Comparison of ENCODE assay signal across 8 mouse cellular contexts in genomic region chr1:121053692-121054091, GRCm38 (mm10).
DNase-seq lines count a peak whose midpoint lies in the region; ATAC-seq lines count a peak whose summit lies in the region.

No protein-coding gene starts in this region.

- H3K9ac ChIP-seq in forebrain, embryonic 11.5 days (ENCODE audit: low read length) = no peak overlapping the region
- no peak overlapping the region for H3K9ac ChIP-seq in forebrain, embryonic 12.5 days
- no peak overlapping the region for H3K9ac ChIP-seq in midbrain, embryonic 16.5 days (ENCODE audit: low read depth, low read length)

- H3K27ac ChIP-seq in forebrain, embryonic 11.5 days (ENCODE audit: low read depth, low read length) = no peak overlapping the region
- H3K27ac ChIP-seq in forebrain, embryonic 12.5 days = no peak overlapping the region
- 0 out of 2 replicates have a peak overlapping the region, but pooled peaks have one; percentile 9 for H3K27ac ChIP-seq in midbrain, embryonic 16.5 days (ENCODE audit: low read length)

- ATAC-seq in forebrain, embryonic 11.5 days (replicated peaks; ENCODE audit: low FRiP score) = no peak
- ATAC-seq in forebrain, embryonic 12.5 days (ENCODE audit: low FRiP score) = no peak
- ATAC-seq in midbrain, embryonic 16.5 days = peak; percentile 81
- ATAC-seq in monocyte, adult 5-6 weeks (replicated peaks; ENCODE audit: insufficient number of reproducible peaks, low FRiP score, low TSS enrichment, poor library complexity, severe bottlenecking) = no peak

- peaks cover 88% of the 10 kb centered on the region for H3K27me3 ChIP-seq in forebrain, embryonic 11.5 days (ENCODE audit: control insufficient read depth, insufficient read depth, low read length)
- H3K27me3 ChIP-seq in forebrain, embryonic 12.5 days = peaks cover 95% of the 10 kb centered on the region
- H3K27me3 ChIP-seq in midbrain, embryonic 16.5 days (ENCODE audit: control insufficient read depth, insufficient read depth, low read depth, low read length) = peaks cover 3% of the 10 kb centered on the region; the same call in 1 of the 2 replicates

- peak; percentile 58 for DNase-seq in forebrain, embryonic 11.5 days (ENCODE audit: low spot score)
- peak; percentile 7 for DNase-seq in urinary bladder, postnatal 25 days (ENCODE audit: low spot score)
- DNase-seq in urinary bladder, adult 2 months (ENCODE audit: low spot score) = no peak
- peak; percentile 3 to 13 for DNase-seq in heart, postnatal 36 days
- no peak for DNase-seq in thymus, postnatal 4 days

- H3K4me2 ChIP-seq in forebrain, embryonic 11.5 days (ENCODE audit: low read depth, low read length, severe bottlenecking) = no peak overlapping the region
- H3K4me2 ChIP-seq in forebrain, embryonic 12.5 days = no peak overlapping the region
- H3K4me2 ChIP-seq in midbrain, embryonic 16.5 days (ENCODE audit: low read length) = no peak overlapping the region

- no peaks in the 10 kb centered on the region for H3K36me3 ChIP-seq in forebrain, embryonic 11.5 days (ENCODE audit: control insufficient read depth, insufficient read depth, low read length)
- no peaks in the 10 kb centered on the region for H3K36me3 ChIP-seq in forebrain, embryonic 12.5 days (replicated peaks)
- no peaks in the 10 kb centered on the region for H3K36me3 ChIP-seq in midbrain, embryonic 16.5 days (ENCODE audit: control insufficient read depth, insufficient read depth, low read length)

- no peaks in the 10 kb centered on the region for H3K9me3 ChIP-seq in forebrain, embryonic 11.5 days (ENCODE audit: control insufficient read depth, low read length)
- 0 out of 2 replicates have a peak, but pooled peaks cover 3% of the 10 kb centered on the region for H3K9me3 ChIP-seq in forebrain, embryonic 12.5 days
- no peaks in the 10 kb centered on the region for H3K9me3 ChIP-seq in midbrain, embryonic 16.5 days (replicated peaks; ENCODE audit: control insufficient read depth, low read length, poor library complexity, severe bottlenecking)

- H3K4me3 ChIP-seq in forebrain, embryonic 11.5 days (ENCODE audit: low read depth, low read length) = no peak overlapping the region
- H3K4me3 ChIP-seq in forebrain, embryonic 12.5 days (replicated peaks) = no peak overlapping the region
- no peak overlapping the region for H3K4me3 ChIP-seq in midbrain, embryonic 16.5 days (ENCODE audit: low read depth, low read length)

- 0 out of 2 replicates have a peak, but pooled peaks cover 2% of the 10 kb centered on the region for H3K4me1 ChIP-seq in forebrain, embryonic 11.5 days (replicated peaks; ENCODE audit: control insufficient read depth, insufficient read depth, low read length)
- peaks cover 11% of the 10 kb centered on the region; the same call in 1 of the 2 replicates for H3K4me1 ChIP-seq in forebrain, embryonic 12.5 days
- H3K4me1 ChIP-seq in midbrain, embryonic 16.5 days (ENCODE audit: control insufficient read depth, insufficient read depth, low read length) = no peaks in the 10 kb centered on the region; the same call in 1 of the 2 replicates

- intact Hi-C loops in heart, postnatal 36 days (cut with DNase I) = loop anchor here (5.0 kb wide), 3 partner anchors 129 to 456 kb away; no protein-coding TSS in a partner anchor

- 33% methylated on average over 11 of the region's 11 CpGs for WGBS in forebrain, embryonic 11.5 days
- WGBS in forebrain, embryonic 12.5 days = 32% methylated on average over 11 of the region's 11 CpGs
- 25% methylated on average over 11 of the region's 11 CpGs for WGBS in midbrain, embryonic 16.5 days

Comparison
In these comparisons a context has a peak if more than half of its experiments do, and no peak if none do; other contexts are left out.
1. DNase-seq: peak in forebrain, embryonic 11.5 days (single experiment), urinary bladder, postnatal 25 days (single experiment) and heart, postnatal 36 days (2 of 2); none in urinary bladder, adult 2 months (single experiment) and thymus, postnatal 4 days (single experiment).